Mouse (Mus musculus): ENCODE measurements at regions not wholly inside any gene's neighbourhood (a gene's known extent, or its start where the extent isn't known, plus 50 kb on each side); places are given as distances from the start of the nearest gene placed in this dataset.

GRCm38 (mm10) chr6:102977122-102977521 lies 404.2 kb upstream of the Cntn3 start:
- no peak for DNase-seq (ENCODE audit: low spot score)

DNA sequence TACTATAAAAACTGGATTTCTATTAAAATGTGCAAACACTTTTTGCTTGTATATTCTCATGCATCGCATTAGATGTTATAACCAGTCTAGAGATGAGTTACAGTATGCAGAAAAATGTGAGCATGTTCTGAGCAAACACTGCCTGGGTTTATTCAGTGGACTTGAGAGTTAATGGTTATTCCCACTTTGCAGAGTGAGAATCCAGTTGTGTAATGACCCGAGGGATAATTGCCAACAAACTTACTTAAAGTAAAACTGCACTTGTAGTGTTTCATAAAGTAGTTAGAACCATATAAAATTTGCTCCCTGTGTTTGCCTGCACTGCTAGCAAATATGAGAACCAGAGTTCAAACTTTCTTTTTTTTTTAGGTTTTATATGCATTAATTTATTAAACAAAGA lies 450.4 kb upstream of the Cntn3 start:
- DNase-seq (ENCODE audit: low spot score) = no peak

DNA sequence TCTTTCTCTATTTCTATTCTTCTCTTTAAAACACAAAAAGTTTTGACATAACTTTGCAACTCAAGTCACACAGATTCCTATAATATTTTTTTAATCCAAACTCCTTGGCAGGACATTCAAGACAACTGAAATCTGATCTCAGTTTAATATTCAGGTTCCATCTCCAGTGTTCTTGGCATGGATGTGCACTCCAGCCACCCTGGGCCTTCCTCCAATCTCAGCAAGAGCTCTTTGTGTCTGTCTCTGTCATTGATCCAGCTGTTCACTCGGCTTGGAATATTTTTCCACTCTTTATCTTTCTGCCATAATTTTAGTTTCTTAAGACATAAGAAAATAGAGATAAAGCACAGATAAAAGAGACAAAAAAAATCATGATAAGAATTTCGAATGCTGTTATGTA lies 451.1 kb upstream of the Cntn3 start:
- DNase-seq (ENCODE audit: low spot score) = no peak

GRCm38 (mm10) chr6:103028150-103028549 lies 455.2 kb upstream of the Cntn3 start:
- DNase-seq (ENCODE audit: low spot score) = no peak

DNA sequence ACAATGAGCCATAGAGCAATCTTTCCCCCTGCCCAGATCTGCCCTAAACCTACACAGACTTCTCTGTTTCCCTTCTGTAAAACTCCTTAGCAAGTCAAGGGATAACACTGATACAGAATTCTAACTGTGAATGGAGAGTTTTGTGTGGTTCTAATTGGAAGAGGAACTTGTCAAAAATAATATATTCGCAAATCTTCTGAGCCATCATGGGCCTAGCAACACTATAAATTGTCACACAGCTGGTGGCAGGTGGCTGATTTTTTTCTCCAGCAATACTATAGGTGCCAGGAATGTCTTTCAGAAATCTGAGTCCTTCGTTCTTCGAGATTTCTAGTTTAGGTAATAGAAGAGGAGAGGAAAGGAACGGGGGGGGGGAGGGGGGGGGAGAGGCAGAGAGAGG lies 460.5 kb upstream of the Cntn3 start:
- no peak for DNase-seq (ENCODE audit: low spot score)

DNA sequence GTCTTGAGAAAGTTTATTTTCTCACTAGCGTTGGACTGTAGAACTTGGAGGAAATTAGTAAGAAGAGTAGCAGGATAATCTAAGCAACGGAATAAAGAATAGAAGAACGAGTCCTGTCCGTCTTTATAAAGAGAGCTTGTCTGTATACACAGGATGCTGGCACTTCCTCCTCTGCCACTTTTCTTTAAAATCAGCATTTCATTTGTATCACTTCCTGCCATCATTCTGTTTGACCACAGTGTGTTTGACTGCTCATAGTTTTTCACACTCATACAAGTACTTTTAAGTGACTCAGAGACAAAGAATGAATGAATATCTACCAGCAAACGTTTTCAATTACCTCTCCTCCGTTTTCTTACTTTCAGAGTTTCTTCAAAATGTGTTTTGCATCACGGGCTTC lies 461.0 kb upstream of the Cntn3 start:
- no peak for DNase-seq (ENCODE audit: low spot score)

GRCm38 (mm10) chr6:103060591-103060990 lies 449.8 kb upstream of the Chl1 start:
- DNase-seq (ENCODE audit: low spot score) = no peak

DNA sequence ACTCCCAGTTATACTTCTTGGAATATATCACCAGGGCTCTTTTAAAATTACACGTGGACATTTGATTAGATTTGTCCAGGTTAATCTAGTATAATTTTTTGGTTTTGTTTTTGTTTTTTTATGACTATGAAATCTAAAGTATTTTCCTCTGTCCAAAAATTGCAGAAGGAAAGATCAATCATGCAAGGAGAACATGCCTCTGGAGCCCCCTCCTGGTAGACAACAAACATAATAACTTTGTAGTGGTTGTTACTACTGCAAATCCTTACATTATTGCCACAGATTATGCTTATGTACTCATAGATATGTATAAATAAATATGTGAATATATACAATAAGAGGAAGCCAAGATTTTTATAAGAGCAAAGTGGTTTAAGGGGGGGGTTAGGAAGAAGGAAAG lies 404.2 kb upstream of the Chl1 start:
- DNase-seq (ENCODE audit: low spot score) = no peak

- no peak for DNase-seq (ENCODE audit: low spot score)
Observed at GRCm38 (mm10) chr6:103119537-103119936, 390.8 kb upstream of the Chl1 start.

DNA sequence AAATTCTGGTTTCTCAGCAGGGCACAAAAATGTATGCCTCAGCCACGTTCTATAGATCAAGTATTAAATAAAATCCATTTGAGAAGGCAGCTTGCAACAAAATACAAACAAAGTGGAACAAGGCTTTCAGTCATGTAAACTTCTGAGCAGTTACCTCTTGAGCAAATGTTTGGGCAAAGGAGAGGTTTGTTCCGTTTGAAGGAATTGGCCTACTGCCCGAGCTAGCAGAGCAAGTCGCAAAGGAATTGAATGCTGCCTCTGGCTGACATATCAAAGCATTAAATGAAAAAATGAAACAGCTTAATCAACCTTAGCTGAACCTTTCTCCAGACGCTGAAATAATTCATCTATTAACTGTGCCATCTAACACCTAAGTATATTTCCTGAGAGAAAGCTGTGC lies 369.5 kb upstream of the Chl1 start:
- DNase-seq (ENCODE audit: low spot score) = no peak

GRCm38 (mm10) chr6:103177851-103178250 lies 332.5 kb upstream of the Chl1 start:
- no peak for DNase-seq (ENCODE audit: low spot score)

GRCm38 (mm10) chr6:103183355-103183754 lies 327.0 kb upstream of the Chl1 start:
- DNase-seq (ENCODE audit: low spot score) = no peak

DNA sequence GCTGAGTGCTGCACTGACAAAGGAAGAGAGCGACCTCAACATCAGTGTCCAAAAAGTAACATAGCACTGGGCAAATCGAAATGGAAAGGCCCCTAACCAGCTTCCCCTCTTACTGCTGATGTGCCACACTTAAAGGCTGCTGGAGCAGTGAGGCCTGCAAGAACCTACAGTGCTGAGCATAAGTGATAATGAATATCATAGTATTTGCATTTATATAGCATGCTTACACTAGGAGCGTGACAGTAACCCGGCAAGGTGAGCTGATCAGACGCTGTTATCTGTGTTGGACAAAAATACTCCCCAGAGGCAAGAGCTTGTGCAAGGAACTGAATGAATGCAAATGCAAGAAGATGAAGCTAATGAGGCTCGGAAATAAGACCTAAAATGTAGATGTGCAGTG lies 313.5 kb upstream of the Chl1 start:
- DNase-seq (ENCODE audit: low spot score) = no peak

GRCm38 (mm10) chr6:103201605-103202004 lies 308.8 kb upstream of the Chl1 start:
- no peak for DNase-seq (ENCODE audit: low spot score)

- DNase-seq (ENCODE audit: low spot score) = no peak
Observed at GRCm38 (mm10) chr6:103209202-103209601, 301.2 kb upstream of the Chl1 start.

- DNase-seq (ENCODE audit: low spot score) = no peak
Observed at GRCm38 (mm10) chr6:103213160-103213559, 297.2 kb upstream of the Chl1 start.

- no peak for DNase-seq (ENCODE audit: low spot score)
Observed at GRCm38 (mm10) chr6:103236896-103237295, 273.5 kb upstream of the Chl1 start.

GRCm38 (mm10) chr6:103268984-103269383 lies 241.4 kb upstream of the Chl1 start:
- DNase-seq (ENCODE audit: low spot score) = no peak

DNA sequence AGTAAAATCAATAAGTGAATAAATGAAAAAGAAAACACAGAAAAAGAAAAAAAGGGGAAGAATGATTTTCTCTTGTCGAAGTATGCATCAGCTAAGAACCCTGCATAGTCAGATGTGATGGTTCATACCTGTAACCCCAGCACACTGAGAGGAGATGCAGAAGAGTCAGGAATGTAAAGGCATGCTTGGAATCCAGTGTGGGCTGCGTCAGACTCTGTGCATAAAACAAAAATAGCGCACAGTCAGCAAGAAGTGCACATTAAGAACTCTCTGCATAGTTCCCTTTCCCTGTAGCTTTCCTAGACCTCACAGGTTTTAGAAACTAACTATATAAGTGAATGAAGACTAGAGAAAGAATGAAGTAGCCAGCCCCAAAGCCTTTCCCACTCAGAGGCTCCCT lies 238.2 kb upstream of the Chl1 start:
- DNase-seq (ENCODE audit: low spot score) = no peak

- no peak for DNase-seq (ENCODE audit: low spot score)
Observed at GRCm38 (mm10) chr6:103275071-103275470, 235.3 kb upstream of the Chl1 start.

- no peak for DNase-seq (ENCODE audit: low spot score)
Observed at GRCm38 (mm10) chr6:103275476-103275875, 234.9 kb upstream of the Chl1 start.

GRCm38 (mm10) chr6:103296015-103296414 lies 214.4 kb upstream of the Chl1 start:
- DNase-seq (ENCODE audit: low spot score) = no peak

GRCm38 (mm10) chr6:103306420-103307249 lies 203.8 kb upstream of the Chl1 start:
- DNase-seq (ENCODE audit: low spot score) = no peak

DNA sequence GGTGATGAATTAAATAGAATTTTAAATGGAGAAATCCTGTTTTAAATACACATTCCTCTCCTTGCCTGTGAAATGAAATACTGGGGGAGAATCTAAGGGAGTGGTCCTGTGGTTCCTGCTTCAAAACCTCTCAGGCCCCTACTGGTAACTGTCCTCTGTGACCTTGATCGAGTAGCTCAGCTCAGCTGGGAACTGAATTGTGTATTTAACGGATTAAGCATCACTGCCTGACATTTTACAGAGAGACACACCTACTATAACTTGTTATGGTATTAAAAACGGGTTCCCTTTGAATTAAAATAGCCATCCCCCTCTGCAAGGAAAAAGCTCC lies 203.2 kb upstream of the Chl1 start:
- no peak for DNase-seq (ENCODE audit: low spot score)

All from urinary bladder, postnatal 25 days (tissue).